Mouse (Mus musculus): ENCODE measurements around the gene Pknox2. TPM values are rescaled to one million over a fixed set of nuclear protein-coding genes. Genes with fewer than 3 reads are reported as not detected.

Gene Pknox2
- total and polyA plus RNA-seq, 2 experiments from 2014 or later = 2.0 to 7.3 TPM

DNA sequence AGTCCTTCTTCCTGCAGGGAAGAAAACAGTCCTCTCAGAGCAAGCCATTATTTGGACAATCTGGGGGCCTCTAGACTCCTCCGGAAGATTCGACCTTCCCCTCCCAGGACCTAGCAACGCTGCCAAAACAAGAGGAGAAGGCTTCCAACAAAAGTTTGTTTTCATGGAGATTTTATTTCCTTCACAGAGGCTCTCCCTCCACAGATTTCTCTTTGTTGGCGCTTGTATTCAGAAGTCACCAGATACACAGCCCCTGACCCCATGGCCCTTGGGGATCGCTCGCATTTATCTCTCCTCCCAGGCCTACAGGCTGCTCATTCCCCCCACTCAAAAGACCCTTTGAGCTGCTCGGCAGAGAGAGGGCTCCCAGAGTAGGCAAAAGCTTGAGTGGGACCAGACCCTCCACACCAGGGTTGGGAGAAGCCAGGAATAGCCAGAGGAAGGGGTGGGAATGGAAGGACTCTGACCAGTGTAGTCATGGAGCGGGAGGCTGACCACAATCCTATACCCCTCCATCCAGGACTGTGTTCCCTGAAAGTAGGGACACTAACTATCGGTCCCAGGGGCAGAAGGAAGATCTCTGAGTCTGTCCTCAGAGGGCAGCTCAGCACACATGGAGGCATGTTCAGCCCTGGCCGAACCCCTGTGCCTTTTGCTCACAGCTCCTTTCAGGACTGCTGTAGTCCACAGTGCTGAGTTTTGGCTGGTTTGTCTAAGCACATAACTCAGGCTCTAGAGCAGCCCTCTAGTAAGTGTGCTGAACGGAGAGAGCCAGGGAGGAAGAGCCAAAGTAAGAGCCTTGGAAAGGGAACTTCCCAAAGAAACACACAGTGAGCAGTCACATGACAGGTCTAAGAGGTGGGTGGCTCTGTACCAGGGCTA is 45.9 kb downstream of the Pknox2 start:
- TF ChIP-seq EP300 (IDR thresholded peaks at IDR 0.05; ENCODE audit: low read depth) (no peak), CTCF (IDR thresholded peaks at IDR 0.05; ENCODE audit: low read depth) (no peak)
- Histone ChIP-seq H3K9me3 (replicated peaks; ENCODE audit: control insufficient read depth, low read length) (no peaks in the 10 kb centered on the region), H3K27ac (ENCODE audit: low read depth) (peak overlapping the region; percentile 82), H3K4me1 (ENCODE audit: control insufficient read depth, insufficient read depth) (peaks cover 8% of the 10 kb centered on the region; the same call in 1 of the 2 replicates), H3K9ac (replicated peaks; ENCODE audit: low read depth, low read length) (no peak overlapping the region), H3K27me3 (ENCODE audit: control insufficient read depth, insufficient read depth, low read length) (no peaks in the 10 kb centered on the region), H3K4me2 (ENCODE audit: low read depth, low read length) (no peak overlapping the region), H3K4me3 (ENCODE audit: low read depth, low read length) (no peak overlapping the region), H3K36me3 (replicated peaks; ENCODE audit: control insufficient read depth, insufficient read depth, low read length) (no peaks in the 10 kb centered on the region)
- WGBS = 46% methylated on average over 11 of the region's 11 CpGs
- ATAC-seq (ENCODE audit: insufficient read depth, low read depth) (peak; percentile 63), DNase-seq (ENCODE audit: low spot score) (peak; percentile 33)

DNA sequence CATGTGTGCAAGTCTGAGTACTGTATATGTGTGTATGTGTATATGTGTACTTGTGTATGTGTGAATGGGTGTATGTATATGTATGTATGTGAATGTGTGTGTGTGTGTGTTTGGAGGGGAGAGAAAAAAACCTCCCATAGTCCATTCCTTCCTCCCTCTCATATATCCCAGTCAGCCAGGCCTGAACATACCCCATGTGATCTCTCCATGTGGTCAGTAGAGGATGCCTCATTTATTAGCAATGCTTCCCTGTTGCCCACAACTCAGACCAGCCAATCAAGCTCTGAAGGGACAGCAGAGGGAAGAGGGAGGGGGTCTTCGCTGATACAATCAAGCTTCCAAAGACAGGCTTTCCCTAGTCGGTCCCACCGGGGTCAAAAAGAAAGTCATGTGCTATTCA is 47.6 kb downstream of the Pknox2 start:
- peaks cover 8% of the 10 kb centered on the region; the same call in 1 of the 2 replicates for H3K4me1 ChIP-seq (ENCODE audit: control insufficient read depth, insufficient read depth)
- H3K27ac ChIP-seq (ENCODE audit: low read depth) = no peak overlapping the region
- ATAC-seq (ENCODE audit: insufficient read depth, low read depth) (no peak), DNase-seq (ENCODE audit: low spot score) (no peak)
- H3K27me3 ChIP-seq (ENCODE audit: control insufficient read depth, insufficient read depth, low read length) = no peaks in the 10 kb centered on the region
- no peak overlapping the region for H3K4me3 ChIP-seq (ENCODE audit: low read depth, low read length)
- no peak overlapping the region for H3K9ac ChIP-seq (replicated peaks; ENCODE audit: low read depth, low read length)
- no peaks in the 10 kb centered on the region for H3K9me3 ChIP-seq (replicated peaks; ENCODE audit: control insufficient read depth, low read length)
- TF ChIP-seq EP300 (IDR thresholded peaks at IDR 0.05; ENCODE audit: low read depth) = no peak
- no peak for TF ChIP-seq CTCF (IDR thresholded peaks at IDR 0.05; ENCODE audit: low read depth)
- 62% methylated on average over 3 of the region's 3 CpGs for WGBS
- no peaks in the 10 kb centered on the region for H3K36me3 ChIP-seq (replicated peaks; ENCODE audit: control insufficient read depth, insufficient read depth, low read length)
- H3K4me2 ChIP-seq (ENCODE audit: low read depth, low read length) = no peak overlapping the region

DNA sequence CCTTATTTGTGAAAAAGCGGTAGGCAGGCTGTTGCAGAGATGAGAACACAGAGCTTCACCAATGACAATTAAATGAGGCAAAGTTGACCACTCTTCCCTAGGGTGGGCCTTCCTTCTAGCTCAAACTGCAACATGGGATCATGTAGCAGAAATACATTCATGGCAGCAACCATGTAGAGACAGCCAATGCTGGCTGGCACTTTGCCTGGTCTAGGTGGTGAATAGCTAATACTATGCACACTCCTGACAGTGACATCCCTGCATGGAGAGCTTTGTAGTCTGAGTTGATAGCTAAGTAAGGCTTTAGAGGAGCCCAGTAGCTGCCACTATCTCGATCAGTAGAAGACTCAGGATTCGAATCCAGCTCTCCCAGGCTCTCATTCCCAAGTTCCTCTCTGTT is 48.6 kb downstream of the Pknox2 start:
- peaks cover 8% of the 10 kb centered on the region; the same call in 1 of the 2 replicates for H3K4me1 ChIP-seq (ENCODE audit: control insufficient read depth, insufficient read depth)
- H3K36me3 ChIP-seq (replicated peaks; ENCODE audit: control insufficient read depth, insufficient read depth, low read length) = no peaks in the 10 kb centered on the region
- H3K4me2 ChIP-seq (ENCODE audit: low read depth, low read length) = no peak overlapping the region
- no peaks in the 10 kb centered on the region for H3K9me3 ChIP-seq (replicated peaks; ENCODE audit: control insufficient read depth, low read length)
- H3K27ac ChIP-seq (ENCODE audit: low read depth) = no peak overlapping the region
- WGBS = 78% methylated on average over 3 of the region's 3 CpGs
- TF ChIP-seq CTCF (IDR thresholded peaks at IDR 0.05; ENCODE audit: low read depth) = no peak
- TF ChIP-seq EP300 (IDR thresholded peaks at IDR 0.05; ENCODE audit: low read depth) = no peak
- H3K4me3 ChIP-seq (ENCODE audit: low read depth, low read length) = no peak overlapping the region
- ATAC-seq (ENCODE audit: insufficient read depth, low read depth) (no peak), DNase-seq (ENCODE audit: low spot score) (no peak)
- no peak overlapping the region for H3K9ac ChIP-seq (replicated peaks; ENCODE audit: low read depth, low read length)
- H3K27me3 ChIP-seq (ENCODE audit: control insufficient read depth, insufficient read depth, low read length) = no peaks in the 10 kb centered on the region

DNA sequence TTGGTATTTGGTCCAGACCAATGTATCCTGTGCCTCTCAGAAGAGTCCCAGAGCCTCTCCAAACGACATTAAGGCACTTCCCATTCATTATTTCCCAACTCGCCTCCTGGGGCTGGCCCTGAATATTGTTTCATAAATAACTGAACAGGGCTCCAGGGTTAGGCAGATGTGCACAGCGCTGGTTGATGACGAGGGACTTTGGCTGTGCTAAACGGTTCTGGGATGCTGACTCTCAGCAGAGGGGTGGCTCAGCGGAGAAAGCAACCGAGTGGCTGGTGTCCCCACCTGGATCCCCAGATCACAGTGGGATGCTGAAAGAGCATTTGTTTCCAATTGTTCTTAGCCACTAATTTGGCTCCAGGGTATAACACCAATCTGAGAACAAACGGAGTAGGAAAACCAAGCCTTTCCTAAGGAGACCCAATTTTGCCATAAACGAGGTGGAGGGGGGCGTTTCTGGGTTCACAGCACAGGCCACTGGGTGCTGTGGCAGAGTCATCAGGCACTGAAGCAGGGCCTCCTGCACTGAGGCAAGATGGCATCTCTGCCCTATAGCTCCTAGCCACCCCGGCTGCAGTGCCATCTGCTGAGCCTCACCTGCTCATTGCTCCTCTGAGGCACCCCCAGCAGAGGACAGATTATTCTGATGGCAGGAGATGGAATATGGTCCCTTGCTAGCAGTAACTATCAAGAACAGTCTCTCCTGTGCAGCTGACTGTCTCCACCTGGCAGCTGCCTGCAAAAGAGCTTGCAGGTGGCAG is 52.8 kb downstream of the Pknox2 start:
- H3K36me3 ChIP-seq (replicated peaks; ENCODE audit: control insufficient read depth, insufficient read depth, low read length) = no peaks in the 10 kb centered on the region
- TF ChIP-seq CTCF (IDR thresholded peaks at IDR 0.05; ENCODE audit: low read depth) (no peak), EP300 (IDR thresholded peaks at IDR 0.05; ENCODE audit: low read depth) (no peak)
- no peak overlapping the region for H3K9ac ChIP-seq (replicated peaks; ENCODE audit: low read depth, low read length)
- no peak overlapping the region for H3K27ac ChIP-seq (ENCODE audit: low read depth)
- DNase-seq (ENCODE audit: low spot score) = no peak
- ATAC-seq (ENCODE audit: insufficient read depth, low read depth) = no peak
- no peaks in the 10 kb centered on the region for H3K4me1 ChIP-seq (ENCODE audit: control insufficient read depth, insufficient read depth)
- no peak overlapping the region for H3K4me2 ChIP-seq (ENCODE audit: low read depth, low read length)
- 72% methylated on average over 11 of the region's 11 CpGs for WGBS
- no peaks in the 10 kb centered on the region for H3K9me3 ChIP-seq (replicated peaks; ENCODE audit: control insufficient read depth, low read length)
- H3K4me3 ChIP-seq (ENCODE audit: low read depth, low read length) = no peak overlapping the region
- no peaks in the 10 kb centered on the region for H3K27me3 ChIP-seq (ENCODE audit: control insufficient read depth, insufficient read depth, low read length)

DNA sequence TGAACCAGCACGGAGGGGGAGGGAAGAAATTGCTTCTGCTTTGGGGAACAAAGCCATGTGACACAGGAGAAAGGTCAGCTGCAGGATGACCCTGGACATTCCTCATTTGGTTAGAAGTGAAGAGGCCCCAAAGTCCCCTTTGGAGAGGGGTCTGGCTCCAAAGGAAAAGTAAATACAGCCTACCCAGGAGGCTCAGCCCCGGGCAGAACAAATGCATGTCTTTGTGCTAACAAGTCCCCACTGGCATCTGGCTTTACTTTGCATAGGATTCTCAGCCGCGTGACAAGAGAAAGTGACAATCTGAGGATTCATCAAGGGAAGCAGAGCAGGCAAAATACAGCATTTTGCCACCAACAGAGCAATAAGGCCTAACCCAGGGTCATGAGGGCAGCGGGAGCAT is 54.1 kb downstream of the Pknox2 start:
- Histone ChIP-seq H3K4me1 (ENCODE audit: control insufficient read depth, insufficient read depth) (no peaks in the 10 kb centered on the region), H3K4me3 (ENCODE audit: low read depth, low read length) (no peak overlapping the region), H3K36me3 (replicated peaks; ENCODE audit: control insufficient read depth, insufficient read depth, low read length) (no peaks in the 10 kb centered on the region), H3K9me3 (replicated peaks; ENCODE audit: control insufficient read depth, low read length) (no peaks in the 10 kb centered on the region), H3K4me2 (ENCODE audit: low read depth, low read length) (no peak overlapping the region), H3K27ac (ENCODE audit: low read depth) (no peak overlapping the region), H3K27me3 (ENCODE audit: control insufficient read depth, insufficient read depth, low read length) (no peaks in the 10 kb centered on the region), H3K9ac (replicated peaks; ENCODE audit: low read depth, low read length) (no peak overlapping the region)
- ATAC-seq (ENCODE audit: insufficient read depth, low read depth) (no peak), DNase-seq (ENCODE audit: low spot score) (no peak)
- no peak for TF ChIP-seq CTCF (IDR thresholded peaks at IDR 0.05; ENCODE audit: low read depth)
- WGBS = 24% methylated on average over 5 of the region's 5 CpGs
